Mouse (Mus musculus) MEL (cell line): ENCODE results near the gene Rfx5. TPM values are rescaled to one million over a fixed set of nuclear protein-coding genes. Genes with fewer than 3 reads are reported as not detected.

Source experiments
- DNase-seq: peaks from one replicate; pipeline ENCODE4 v3.0.0; 2011; ENCODE audit warnings: low read depth, low spot score
- H3K27ac ChIP-seq: 2 replicates; pipeline ENCODE4 v1.5.1; 2012; ENCODE audit warnings: low read depth, mild to moderate bottlenecking, control low read depth, low read length, moderate library complexity; ENCODE audit not compliant: control insufficient read depth
- H3K27me3 ChIP-seq, 2 experiments: fragments of 150-350 bp in 1 of 2; sonication (generic) in 1 of 2; 2 replicates each; pipeline ENCODE4 v1.6.1; 2012; ENCODE audit warnings: low read length in 2 of 2, mild to moderate bottlenecking in 2 of 2, improper control_type of control experiment in 1 of 2, moderate library complexity in 1 of 2; ENCODE audit not compliant: insufficient read depth in 2 of 2, control insufficient read depth in 1 of 2
- H3K36me3 ChIP-seq, 2 experiments: 2 replicates each; pipeline ENCODE4 v1.6.1; 2012 to 2014; ENCODE audit warnings: low read length in 2 of 2, improper control_type of control experiment in 1 of 2, inconsistent platforms in 1 of 2, mild to moderate bottlenecking in 1 of 2; ENCODE audit not compliant: insufficient read depth in 2 of 2, control insufficient read depth in 1 of 2
- H3K4me1 ChIP-seq, 2 experiments: fragments of 150-350 bp in 1 of 2; sonication (generic) in 1 of 2; 2 replicates each; pipeline ENCODE4 v1.6.1; 2012; ENCODE audit warnings: low read length in 2 of 2, improper control_type of control experiment in 1 of 2, mild to moderate bottlenecking in 1 of 2; ENCODE audit not compliant: insufficient read depth in 2 of 2, control insufficient read depth in 1 of 2
- H3K4me3 ChIP-seq, 2 experiments: fragments of 150-350 bp in 1 of 2; sonication (generic) in 1 of 2; 2 replicates each; pipeline ENCODE4 v1.5.1; 2012; ENCODE audit warnings: low read depth in 2 of 2, low read length in 2 of 2, mild to moderate bottlenecking in 2 of 2, moderate library complexity in 2 of 2, control low read depth in 1 of 2, improper control_type of control experiment in 1 of 2; ENCODE audit not compliant: control insufficient read depth in 1 of 2, insufficient read depth in 1 of 2
- H3K79me2 ChIP-seq: 2 replicates; pipeline ENCODE4 v1.6.1; 2012; ENCODE audit warnings: mild to moderate bottlenecking, low read length, moderate library complexity; ENCODE audit not compliant: control insufficient read depth, poor library complexity, insufficient read depth
- H3K9ac ChIP-seq: 2 replicates; pipeline ENCODE4 v1.6.1; 2012; ENCODE audit warnings: low read depth, mild to moderate bottlenecking, control low read depth, low read length, moderate library complexity; ENCODE audit not compliant: control insufficient read depth, poor library complexity, severe bottlenecking
- H3K9me3 ChIP-seq: fragments of 150-350 bp; sonication (generic); replicated peaks from 2 replicates; pipeline ENCODE4 v1.6.1; 2012; ENCODE audit warnings: mild to moderate bottlenecking, low read length, improper control_type of control experiment, moderate library complexity; ENCODE audit not compliant: insufficient read depth
- BHLHE40 ChIP-seq: IDR thresholded peaks from 2 replicates; pipeline ENCODE4 v1.6.1; 2012; ENCODE audit warnings: low read depth, mild to moderate bottlenecking, inconsistent platforms, low read length, improper control_type of control experiment, borderline replicate concordance
- CHD1 ChIP-seq: IDR thresholded peaks from 2 replicates; pipeline ENCODE4 v1.6.1; 2012; ENCODE audit warnings: low read depth, mild to moderate bottlenecking, inconsistent platforms, low read length, improper control_type of control experiment
- CHD2 ChIP-seq: IDR thresholded peaks from 2 replicates; pipeline ENCODE4 v1.6.1; 2011; ENCODE audit warnings: low read length, improper control_type of control experiment
- CTCF ChIP-seq, 3 experiments: IDR thresholded peaks in 2 of 3; conservative IDR thresholded peaks in 1 of 3; 2 replicates each; pipeline ENCODE4 v1.5.1; 2011 to 2012; ENCODE audit warnings: low read length in 3 of 3, low read depth in 2 of 3, mild to moderate bottlenecking in 2 of 3, improper control_type of control experiment in 1 of 3, inconsistent platforms in 1 of 3, mixed read lengths in 1 of 3, moderate library complexity in 1 of 3; ENCODE audit not compliant: control insufficient read depth in 1 of 3, insufficient read depth in 1 of 3, poor library complexity in 1 of 3, severe bottlenecking in 1 of 3
- E2F4 ChIP-seq: IDR thresholded peaks from 2 replicates; pipeline ENCODE4 v1.6.1; 2011; ENCODE audit warnings: low read depth, low read length, improper control_type of control experiment, borderline replicate concordance
- ELF1 ChIP-seq: IDR thresholded peaks from 2 replicates; pipeline ENCODE4 v1.6.1; 2014; ENCODE audit warnings: low read depth, mild to moderate bottlenecking, inconsistent platforms, low read length, improper control_type of control experiment, moderate library complexity
- EP300 ChIP-seq, 2 experiments: IDR thresholded peaks; 2 replicates each; pipeline ENCODE4 v1.6.1; 2011; ENCODE audit warnings: improper control_type of control experiment in 2 of 2, low read length in 2 of 2, low read depth in 1 of 2, mild to moderate bottlenecking in 1 of 2
- ETS1 ChIP-seq: IDR thresholded peaks from 2 replicates; pipeline ENCODE4 v1.6.1; 2012; ENCODE audit warnings: low read depth, mild to moderate bottlenecking, inconsistent platforms, low read length, improper control_type of control experiment, moderate library complexity
- GABPA ChIP-seq: IDR thresholded peaks from 2 replicates; pipeline ENCODE4 v1.6.1; 2012; ENCODE audit warnings: low read depth, mild to moderate bottlenecking, inconsistent platforms, low read length, improper control_type of control experiment, moderate library complexity
- GATA1 ChIP-seq: IDR thresholded peaks from 2 replicates; pipeline ENCODE4 v1.6.1; 2011; ENCODE audit warnings: low read depth, low read length, improper control_type of control experiment
- HCFC1 ChIP-seq: IDR thresholded peaks from 2 replicates; pipeline ENCODE4 v1.6.1; 2012; ENCODE audit warnings: low read depth, mild to moderate bottlenecking, inconsistent platforms, low read length, improper control_type of control experiment, moderate library complexity
- JUND ChIP-seq: IDR thresholded peaks from 2 replicates; pipeline ENCODE4 v1.6.1; 2011; ENCODE audit warnings: low read depth, mild to moderate bottlenecking, improper control_type of control experiment, low read length
- KAT2A ChIP-seq: conservative IDR thresholded peaks from 2 replicates; pipeline ENCODE4 v1.6.1; 2012; ENCODE audit warnings: low read depth, low read length, improper control_type of control experiment, inconsistent platforms
- MAX ChIP-seq: IDR thresholded peaks from 2 replicates; pipeline ENCODE4 v1.6.1; 2011; ENCODE audit warnings: low read length, improper control_type of control experiment
- MAZ ChIP-seq: IDR thresholded peaks from 2 replicates; pipeline ENCODE4 v1.6.1; 2012; ENCODE audit warnings: low read depth, mild to moderate bottlenecking, inconsistent platforms, low read length, improper control_type of control experiment
- MEF2A ChIP-seq: IDR thresholded peaks from 2 replicates; pipeline ENCODE4 v1.6.1; 2014; ENCODE audit warnings: low read depth, mild to moderate bottlenecking, inconsistent platforms, low read length, improper control_type of control experiment; ENCODE audit not compliant: poor library complexity, insufficient replicate concordance, severe bottlenecking; ENCODE audit errors: extremely low read depth
- MXI1 ChIP-seq: IDR thresholded peaks from 2 replicates; pipeline ENCODE4 v1.6.1; 2011; ENCODE audit warnings: mild to moderate bottlenecking, low read depth, low read length, improper control_type of control experiment
- MYB ChIP-seq: IDR thresholded peaks from 2 replicates; pipeline ENCODE4 v1.6.1; 2011; ENCODE audit warnings: mild to moderate bottlenecking, low read depth, low read length, improper control_type of control experiment
- MYC ChIP-seq: IDR thresholded peaks from 2 replicates; pipeline ENCODE4 v1.6.1; 2011; ENCODE audit warnings: low read depth, mild to moderate bottlenecking, low read length, improper control_type of control experiment, moderate library complexity
- NELFE ChIP-seq: IDR thresholded peaks from 2 replicates; pipeline ENCODE4 v1.6.1; 2011; ENCODE audit warnings: low read depth, low read length, improper control_type of control experiment
- NRF1 ChIP-seq: IDR thresholded peaks from 2 replicates; pipeline ENCODE4 v1.6.1; 2014; ENCODE audit warnings: low read depth, mild to moderate bottlenecking, inconsistent platforms, low read length, improper control_type of control experiment, moderate library complexity; ENCODE audit not compliant: poor library complexity, insufficient read depth, severe bottlenecking
- POLR2A ChIP-seq, 2 experiments: IDR thresholded peaks; 2 replicates each; pipeline ENCODE4 v1.6.1; 2011 to 2012; ENCODE audit warnings: low read length in 2 of 2, mild to moderate bottlenecking in 2 of 2, control low read depth in 1 of 2, improper control_type of control experiment in 1 of 2, low read depth in 1 of 2, moderate library complexity in 1 of 2; ENCODE audit not compliant: control insufficient read depth in 1 of 2, insufficient read depth in 1 of 2, poor library complexity in 1 of 2
- POLR2AphosphoS2 ChIP-seq: IDR thresholded peaks from 2 replicates; pipeline ENCODE4 v1.6.1; 2011; ENCODE audit warnings: low read length, improper control_type of control experiment
- POLR2AphosphoS5 ChIP-seq: IDR thresholded peaks from 2 replicates; pipeline ENCODE4 v1.6.1; 2012; ENCODE audit warnings: low read depth, borderline replicate concordance, mild to moderate bottlenecking, inconsistent platforms, low read length, moderate library complexity, mixed read lengths
- RAD21 ChIP-seq: IDR thresholded peaks from 2 replicates; pipeline ENCODE4 v1.6.1; 2011; ENCODE audit warnings: mild to moderate bottlenecking, low read depth, low read length, improper control_type of control experiment
- RCOR1 ChIP-seq: IDR thresholded peaks from 2 replicates; pipeline ENCODE4 v1.6.1; 2012; ENCODE audit warnings: low read depth, mild to moderate bottlenecking, inconsistent platforms, low read length, improper control_type of control experiment
- SIN3A ChIP-seq: IDR thresholded peaks from 2 replicates; pipeline ENCODE4 v1.6.1; 2012; ENCODE audit warnings: low read length, improper control_type of control experiment, inconsistent platforms
- SMC3 ChIP-seq: IDR thresholded peaks from 2 replicates; pipeline ENCODE4 v1.6.1; 2011; ENCODE audit warnings: low read depth, low read length, improper control_type of control experiment
- TAL1 ChIP-seq: IDR thresholded peaks from 2 replicates; pipeline ENCODE4 v1.6.1; 2012; ENCODE audit warnings: mild to moderate bottlenecking, inconsistent platforms, low read length, moderate library complexity, mixed read lengths
- TBP ChIP-seq: IDR thresholded peaks from 2 replicates; pipeline ENCODE4 v1.8.0; 2011; ENCODE audit warnings: low read depth, low read length, improper control_type of control experiment
- UBTF ChIP-seq: IDR thresholded peaks from 2 replicates; pipeline ENCODE4 v1.6.1; 2012; ENCODE audit warnings: low read depth, mild to moderate bottlenecking, inconsistent platforms, low read length, improper control_type of control experiment, moderate library complexity, borderline replicate concordance; ENCODE audit not compliant: insufficient read depth
- USF1 ChIP-seq: IDR thresholded peaks from 2 replicates; pipeline ENCODE4 v1.6.1; 2014; ENCODE audit warnings: low read depth, mild to moderate bottlenecking, inconsistent platforms, low read length, improper control_type of control experiment, moderate library complexity
- USF2 ChIP-seq, 2 experiments: IDR thresholded peaks; 2 replicates each; pipeline ENCODE4 v1.6.1; 2011 to 2012; ENCODE audit warnings: improper control_type of control experiment in 2 of 2, low read length in 2 of 2, borderline replicate concordance in 1 of 2, inconsistent platforms in 1 of 2, low read depth in 1 of 2, mild to moderate bottlenecking in 1 of 2; ENCODE audit not compliant: insufficient read depth in 1 of 2
- ZC3H11A ChIP-seq: IDR thresholded peaks from 2 replicates; pipeline ENCODE4 v1.6.1; 2012; ENCODE audit warnings: low read depth, mild to moderate bottlenecking, inconsistent platforms, low read length, improper control_type of control experiment
- ZKSCAN1 ChIP-seq: IDR thresholded peaks from 2 replicates; pipeline ENCODE4 v1.6.1; 2012; ENCODE audit warnings: low read depth, mild to moderate bottlenecking, inconsistent platforms, low read length, improper control_type of control experiment, moderate library complexity
- ZNF384 ChIP-seq: IDR thresholded peaks from 2 replicates; pipeline ENCODE4 v1.6.1; 2012; ENCODE audit warnings: low read depth, mild to moderate bottlenecking, inconsistent platforms, low read length, improper control_type of control experiment
- polyA plus RNA-seq, 2 experiments: library from polyadenylated mRNA; stranded (reverse) in 1 of 2; unstranded in 1 of 2; fragments of >175 nt in 1 of 2; fragments of >200 nt in 1 of 2; gene quantifications; 2 replicates each; pipeline versions ENCODE4 v1.2.1 to v1.2.4; 2012; ENCODE audit warnings: low replicate concordance in 2 of 2, low read depth in 1 of 2; ENCODE audit not compliant: insufficient read length in 2 of 2, insufficient read depth in 1 of 2, missing spikeins in 1 of 2
- total RNA-seq: library from RNA; depleted of rRNA; stranded (reverse); fragments of 300-350 nt; gene quantifications from 2 replicates; pipeline ENCODE4 v1.2.3, GENCODE M21; 2012

Rfx5 gene
- total and polyA plus RNA-seq, 3 experiments, result 10.0 to 19.4 TPM; not detected in 1

- Histone ChIP-seq H3K36me3 (peaks cover 0 to 12% of the 10 kb centered on the region in 2 experiments; a peak in 3 of 4 replicates), H3K79me2 (no peaks in the 10 kb centered on the region; the same call in 1 of the 2 replicates), H3K9me3 (no peaks in the 10 kb centered on the region), H3K4me3 (peak within 1 kb of the TSS; percentile 57 to 77), H3K9ac (peak within 1 kb of the TSS; percentile 67), H3K4me1 (peaks cover 12 to 34% of the 10 kb centered on the region in 2 experiments), H3K27me3 (no peaks in the 10 kb centered on the region), H3K27ac (peak within 1 kb of the TSS; percentile 90)
- peak; percentile 97 for DNase-seq
- TF ChIP-seq ZKSCAN1 (no peak), RAD21 (no peak), MAX (peak; percentile 96), ELF1 (peak; percentile 48; the same call in 1 of the 2 replicates), KAT2A (no peak; the same call in 1 of the 2 replicates), USF2 (IDR thresholded peaks at IDR 0.05; ENCODE audit: borderline replicate concordance in 1 of 2, insufficient read depth in 1 of 2, low read depth in 1 of 2, low read length in 2 of 2) (no peak), MYC (peak; percentile 95), SMC3 (no peak), CHD2 (no peak), RCOR1 (no peak; the same call in 1 of the 2 replicates), E2F4 (no peak), UBTF (0 out of 2 replicates have a peak, but pooled peaks have one; percentile 62), ZNF384 (peak; percentile 35; the same call in 1 of the 2 replicates), NRF1 (peak; percentile 79), EP300 (IDR thresholded peaks at IDR 0.05; ENCODE audit: low read depth in 1 of 2, low read length in 2 of 2) (peak; percentile 58 to 61), NELFE (peak; percentile 98), CTCF (IDR thresholded peaks at IDR 0.05 in 2 of 3, conservative IDR thresholded peaks at IDR 0.05 in 1 of 3; ENCODE audit: control insufficient read depth in 1 of 3, insufficient read depth in 1 of 3, low read depth in 2 of 3, low read length in 3 of 3, poor library complexity in 1 of 3, severe bottlenecking in 1 of 3) (no peak), GATA1 (no peak), CHD1 (no peak), HCFC1 (peak; percentile 61), TAL1 (no peak), MAZ (peak; percentile 57; the same call in 1 of the 2 replicates), ZC3H11A (no peak), MXI1 (peak; percentile 98), USF1 (no peak), POLR2AphosphoS2 (peak; percentile 97), BHLHE40 (peak; percentile 87; the same call in 1 of the 2 replicates), MEF2A (no peak), GABPA (no peak), MYB (no peak), SIN3A (peak; percentile 96), POLR2AphosphoS5 (peak; percentile 93), POLR2A (IDR thresholded peaks at IDR 0.05; ENCODE audit: control insufficient read depth in 1 of 2, insufficient read depth in 1 of 2, low read depth in 1 of 2, low read length in 2 of 2, poor library complexity in 1 of 2) (peak; percentile 96 to 99), TBP (peak; percentile 95), JUND (no peak), ETS1 (peak; percentile 91)
These were observed 20.9 kb upstream of the Rfx5 start, which contains the start of gene Selenbp1 for GRCm38 (mm10) chr3:94932809-94933564. Gene Selenbp1, plus strand, starts transcription at chr3:94933056.
